Mouse (Mus musculus): Measurements from ENCODE around the gene Narfl.
A peak's percentile ranks its signal among the peaks of the same experiment; 100 is the strongest.
"Not testable (repeated sequence)": the region's sequence is repeated elsewhere in the genome, so short reads cannot be mapped to it uniquely, and the experiment has no call there.

The Narfl gene

GRCm38 (mm10) chr17:25773549-25774120 is at the start of gene Narfl:
Narfl (plus strand) TSS chr17:25773776.
- ATAC-seq (ENCODE audit: insufficient number of reproducible peaks, low FRiP score, low TSS enrichment) = peak; percentile 89; the same call in 1 of the 2 replicates

DNA sequence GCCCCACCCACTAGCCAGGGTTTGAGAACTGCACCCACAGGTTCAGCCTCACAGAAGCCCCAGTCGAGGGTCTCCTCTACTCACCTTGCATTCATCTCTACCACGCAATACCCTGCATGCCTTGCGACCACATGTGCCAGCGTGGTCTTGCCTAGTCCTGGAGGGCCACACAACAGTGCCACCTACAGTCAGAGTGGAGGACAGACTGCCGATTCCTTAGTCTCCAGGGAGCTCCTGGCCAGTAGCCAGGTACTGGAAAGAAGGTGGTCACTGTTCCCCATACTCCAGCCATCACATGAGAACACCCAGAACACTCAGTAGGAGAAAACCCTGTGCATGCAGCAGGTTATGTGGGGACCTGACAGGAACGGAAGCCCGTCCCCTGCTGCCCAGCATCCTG is 49.7 kb upstream of the Narfl start:
- no peak for ATAC-seq (ENCODE audit: insufficient number of reproducible peaks, low FRiP score, low TSS enrichment)

GRCm38 (mm10) chr17:25725264-25725663 is 48.3 kb upstream of the Narfl start:
- no peak for ATAC-seq (ENCODE audit: insufficient number of reproducible peaks, low FRiP score, low TSS enrichment)

DNA sequence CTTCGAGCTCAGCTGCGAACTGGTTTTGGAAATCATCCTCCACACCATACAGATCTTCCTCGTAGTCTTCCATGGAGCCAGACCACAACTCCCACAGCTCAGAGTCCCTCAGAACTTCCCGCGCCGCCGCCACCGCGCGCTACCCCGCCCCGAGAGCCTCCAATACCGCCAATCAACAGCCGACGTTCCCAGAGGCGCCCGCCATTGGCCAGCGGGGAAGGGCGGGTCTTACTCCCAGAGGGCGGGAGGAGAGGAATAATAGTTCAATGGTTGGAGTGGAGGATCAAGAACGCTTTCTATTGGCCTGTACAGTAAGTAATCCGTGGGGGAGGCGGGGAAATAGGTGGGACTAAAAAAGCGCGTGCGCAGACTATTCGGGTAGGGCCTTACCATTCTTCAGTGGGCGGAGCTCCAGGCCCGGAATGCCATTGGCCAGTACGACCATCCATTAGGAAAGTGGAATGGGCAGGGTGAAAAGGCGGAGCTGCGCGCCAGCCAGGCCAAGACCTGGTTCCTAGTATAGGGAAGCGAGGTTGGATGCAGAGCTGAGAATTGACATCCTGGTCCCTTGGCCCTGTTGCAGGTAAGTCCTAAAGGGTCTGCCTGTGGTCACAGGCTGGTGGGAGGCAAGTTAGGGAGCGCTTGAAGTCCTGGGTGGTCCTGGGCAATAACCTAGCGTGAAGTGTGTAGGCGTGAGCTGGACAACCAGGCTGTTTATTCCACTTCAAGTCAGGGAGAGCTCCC is 46.1 kb upstream of the Narfl start, which contains the start of the genes Chtf18 and Rpusd1:
Gene Chtf18 (minus strand): TSS at position 155 of the 744 bp plus-strand sequence.
Gene Rpusd1 (plus strand): TSS at position 406 of the 744 bp plus-strand sequence.
- ATAC-seq (ENCODE audit: insufficient number of reproducible peaks, low FRiP score, low TSS enrichment) = peak; percentile 90

GRCm38 (mm10) chr17:25728009-25728270 is 45.6 kb upstream of the Narfl start:
- no peak for ATAC-seq (ENCODE audit: insufficient number of reproducible peaks, low FRiP score, low TSS enrichment)

- no peak for ATAC-seq (ENCODE audit: insufficient number of reproducible peaks, low FRiP score, low TSS enrichment)
These were observed 41.5 kb upstream of the Narfl start for GRCm38 (mm10) chr17:25732082-25732481.

- no peak for ATAC-seq (ENCODE audit: insufficient number of reproducible peaks, low FRiP score, low TSS enrichment)
These were observed 38.3 kb upstream of the Narfl start for GRCm38 (mm10) chr17:25735246-25735645.

DNA sequence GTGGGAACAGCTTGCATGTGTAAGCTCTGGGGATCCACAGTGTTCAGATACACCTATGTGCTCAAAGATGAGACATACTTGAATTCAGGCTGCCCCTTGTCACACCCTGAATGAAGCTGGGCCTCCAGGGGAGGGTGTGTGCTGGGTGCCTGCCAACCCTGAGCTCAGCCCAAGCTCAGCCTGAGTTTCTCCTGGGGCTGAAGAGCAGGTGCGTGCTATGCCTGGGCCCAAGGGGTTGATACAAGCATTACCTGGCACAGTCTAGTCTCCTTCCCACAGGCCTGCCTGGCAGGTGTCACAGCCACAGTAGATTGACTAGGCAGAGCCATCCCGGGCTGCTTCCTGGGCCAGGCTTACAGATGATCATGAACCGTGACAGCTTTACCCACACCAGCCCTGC is 37.8 kb upstream of the Narfl start, which contains the start of gene Mslnl:
Gene Mslnl (plus strand): TSS at position 298 of the 400 bp plus-strand sequence.
- ATAC-seq (ENCODE audit: insufficient number of reproducible peaks, low FRiP score, low TSS enrichment) = no peak

DNA sequence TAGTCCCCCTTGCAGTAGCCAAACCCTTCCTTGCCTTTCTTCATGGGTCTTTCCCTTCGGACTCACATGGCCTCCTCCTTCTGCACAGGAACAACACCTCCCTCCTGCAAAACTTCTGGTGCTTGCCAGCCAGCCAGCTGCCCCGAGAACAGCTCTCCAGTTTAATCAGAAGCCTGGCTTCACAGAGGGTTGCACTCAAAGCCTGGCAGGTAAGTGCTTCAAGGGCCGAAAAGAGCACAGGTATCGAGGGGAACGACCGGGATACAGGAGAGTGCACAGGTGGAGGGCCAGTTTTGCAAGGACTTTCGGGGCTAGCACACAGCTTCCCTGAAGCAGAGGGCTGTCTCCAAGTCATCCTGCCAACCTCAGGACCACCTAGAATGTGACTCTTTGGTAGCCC is 34.7 kb upstream of the Narfl start:
- no peak for ATAC-seq (ENCODE audit: insufficient number of reproducible peaks, low FRiP score, low TSS enrichment)

- not testable (repeated sequence) for ATAC-seq (ENCODE audit: insufficient number of reproducible peaks, low FRiP score, low TSS enrichment)
These were observed 32.1 kb upstream of the Narfl start for GRCm38 (mm10) chr17:25741471-25741870.

- ATAC-seq (ENCODE audit: insufficient number of reproducible peaks, low FRiP score, low TSS enrichment) = no peak
These were observed 29.7 kb upstream of the Narfl start for GRCm38 (mm10) chr17:25743831-25744230.

- ATAC-seq (ENCODE audit: insufficient number of reproducible peaks, low FRiP score, low TSS enrichment) = no peak
These were observed 29.3 kb upstream of the Narfl start for GRCm38 (mm10) chr17:25744311-25744710.

DNA sequence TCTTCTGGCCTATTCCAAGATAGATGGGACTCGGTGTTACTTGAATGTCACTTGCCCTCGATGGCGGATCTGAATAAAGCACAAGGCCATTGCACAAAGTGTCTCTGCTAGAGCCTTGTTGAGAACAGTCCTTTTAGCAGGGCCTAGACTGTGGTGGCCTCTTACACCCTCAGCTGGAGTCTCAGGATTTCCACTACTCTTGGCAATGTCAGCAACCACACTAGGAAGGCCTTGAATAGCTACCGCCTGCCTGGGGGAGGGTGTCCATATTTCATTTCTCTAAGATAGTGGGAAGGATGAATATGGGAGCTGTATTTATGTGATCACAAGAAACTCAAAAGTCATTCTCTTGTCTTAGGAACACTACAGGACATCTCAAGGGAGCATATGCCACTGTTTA is 25.3 kb upstream of the Narfl start:
- ATAC-seq (ENCODE audit: insufficient number of reproducible peaks, low FRiP score, low TSS enrichment) = no peak

DNA sequence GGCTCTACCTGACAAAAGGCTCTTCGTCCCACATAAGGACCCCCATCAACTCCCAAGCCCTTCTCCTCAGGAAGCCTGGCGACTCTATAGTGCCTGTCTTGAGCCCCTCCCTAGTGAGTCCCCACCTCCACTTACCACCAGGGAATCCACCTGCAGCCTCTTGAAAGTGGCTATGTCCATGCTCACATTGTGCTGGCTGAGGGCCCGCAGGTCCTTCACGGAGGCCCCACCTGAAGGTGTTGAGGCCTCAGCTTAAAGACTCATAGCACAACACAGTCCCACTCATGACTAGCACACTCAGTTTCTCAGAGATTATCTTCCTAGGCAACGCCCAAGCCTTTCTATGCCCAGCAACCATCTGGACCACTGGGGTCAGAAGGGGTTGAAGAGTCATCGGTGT is 24.3 kb upstream of the Narfl start:
- ATAC-seq (ENCODE audit: insufficient number of reproducible peaks, low FRiP score, low TSS enrichment) = no peak

- no peak for ATAC-seq (ENCODE audit: insufficient number of reproducible peaks, low FRiP score, low TSS enrichment)
These were observed 22.1 kb upstream of the Narfl start for GRCm38 (mm10) chr17:25751446-25751845.

GRCm38 (mm10) chr17:25754241-25754640 is 19.3 kb upstream of the Narfl start, which contains the start of gene Msln:
Msln (minus strand) TSS chr17:25754378.
- ATAC-seq (ENCODE audit: insufficient number of reproducible peaks, low FRiP score, low TSS enrichment) = no peak

- ATAC-seq (ENCODE audit: insufficient number of reproducible peaks, low FRiP score, low TSS enrichment) = no peak
These were observed 18.5 kb upstream of the Narfl start for GRCm38 (mm10) chr17:25755086-25755485.

DNA sequence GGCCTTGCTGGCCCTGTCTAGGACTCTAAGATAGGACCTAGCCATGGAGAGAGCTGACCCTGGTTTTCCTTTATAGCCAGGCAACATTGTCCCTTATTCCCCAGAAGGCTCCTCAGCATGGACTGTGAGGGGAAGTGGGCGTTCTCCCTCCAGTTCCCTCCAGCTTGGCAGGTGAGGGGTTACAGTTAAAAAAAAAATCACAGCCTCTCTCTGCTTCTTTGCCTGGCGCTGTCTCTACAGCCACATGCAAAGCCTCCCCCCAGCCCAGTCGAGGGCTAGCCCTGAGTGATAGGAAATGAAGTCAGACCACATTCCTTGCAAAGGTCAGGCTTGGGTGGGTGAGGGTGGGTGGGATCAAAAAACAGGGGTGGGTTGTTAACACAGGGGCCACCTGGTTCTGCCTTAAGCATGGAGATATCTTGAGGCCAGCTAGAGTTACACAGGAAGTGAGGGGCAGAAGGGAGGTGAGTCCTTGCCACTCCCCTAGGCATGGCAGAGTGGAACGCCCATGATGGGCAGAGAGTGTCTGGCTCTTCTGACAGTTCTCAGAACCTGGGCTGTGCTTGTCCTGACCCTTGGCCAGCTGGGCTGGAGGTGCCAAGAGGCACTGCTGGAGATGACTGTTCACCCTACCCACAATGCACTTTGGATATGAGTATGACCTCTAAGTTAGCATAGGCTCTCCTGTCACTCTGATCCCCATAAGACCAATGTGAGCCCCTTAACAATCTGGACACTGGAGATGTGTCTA is 17.8 kb upstream of the Narfl start:
- no peak for ATAC-seq (ENCODE audit: insufficient number of reproducible peaks, low FRiP score, low TSS enrichment)

- no peak for ATAC-seq (ENCODE audit: insufficient number of reproducible peaks, low FRiP score, low TSS enrichment)
These were observed 17.0 kb upstream of the Narfl start for GRCm38 (mm10) chr17:25756378-25757242.

DNA sequence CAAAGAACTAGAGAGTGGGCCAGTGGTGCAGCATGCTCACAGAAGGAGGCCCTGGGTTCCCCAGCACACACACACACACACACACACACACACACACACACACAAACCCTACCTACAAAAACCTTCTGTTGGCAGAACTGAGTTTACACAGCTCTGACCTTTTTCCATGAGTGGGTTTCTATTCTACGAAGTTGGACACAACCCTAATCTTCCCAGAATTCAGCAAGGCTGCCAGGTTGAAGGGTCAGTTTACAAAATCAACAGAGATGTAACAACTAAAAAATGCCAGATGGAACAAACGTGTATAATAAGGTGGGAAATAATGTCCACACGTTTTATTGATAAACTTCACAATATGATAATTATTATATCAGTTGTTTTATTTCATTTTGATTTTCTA is 15.9 kb upstream of the Narfl start:
- ATAC-seq (ENCODE audit: insufficient number of reproducible peaks, low FRiP score, low TSS enrichment) = no peak
